In genomic region chr10:70255601-70256210, GRCm38 (mm10) we compare ENCODE assay signal across 35 mouse cellular contexts. TPM values are rescaled to one million over a fixed set of nuclear protein-coding genes. Genes with fewer than 3 reads are reported as not detected.
A peak's percentile ranks its signal among the peaks of the same experiment; 100 is the strongest.
DNase-seq lines count a peak whose midpoint lies in the region; ATAC-seq and TF ChIP-seq lines count a peak whose summit lies in the region.
"Had no signal": no experiment of that assay in that cellular context is flagged by ENCODE, and none has a peak within 500 bp of the region (broad histone marks: within the 10 kb centered on the region; RNA-seq: fewer than 3 reads in every experiment).

No protein-coding gene starts in this region.

- intact Hi-C loops in heart, adult 2 months (cut with DNase I) = no loop called here

- 90% methylated on average over 15 of the region's 15 CpGs for WGBS in heart, adult 2 months
- WGBS in midbrain, postnatal 0 days = 91% methylated on average over 15 of the region's 15 CpGs
- WGBS in midbrain, embryonic 15.5 days = 88% methylated on average over 15 of the region's 15 CpGs
- WGBS in midbrain, embryonic 11.5 days = 85% methylated on average over 15 of the region's 15 CpGs

- no peak for TF ChIP-seq POLR2A in heart, adult 2 months (IDR thresholded peaks at IDR 0.05; ENCODE audit: insufficient read depth, low read depth, low read length)

- no peak overlapping the region for H3K27ac ChIP-seq in heart, adult 2 months
- no peak overlapping the region for H3K27ac ChIP-seq in midbrain, postnatal 0 days (ENCODE audit: low read depth, low read length)
- no peak overlapping the region for H3K27ac ChIP-seq in midbrain, embryonic 15.5 days
- H3K27ac ChIP-seq in midbrain, embryonic 11.5 days (ENCODE audit: low read depth, low read length) = no peak overlapping the region
- H3K27ac ChIP-seq: embryonic facial prominence, embryonic 12.5 days; heart, embryonic 15.5 days; hindbrain, postnatal 0 days; intestine, embryonic 15.5 days; limb, embryonic 13.5 days; liver, embryonic 13.5 days; neural tube, embryonic 12.5 days had no signal

- no peak overlapping the region for H3K4me3 ChIP-seq in heart, adult 2 months
- no peak overlapping the region for H3K4me3 ChIP-seq in midbrain, postnatal 0 days (ENCODE audit: low read depth, low read length)
- no peak overlapping the region for H3K4me3 ChIP-seq in midbrain, embryonic 15.5 days
- H3K4me3 ChIP-seq in midbrain, embryonic 11.5 days (ENCODE audit: low read depth, low read length) = no peak overlapping the region
- H3K4me3 ChIP-seq: embryonic facial prominence, embryonic 12.5 days; heart, embryonic 15.5 days; intestine, embryonic 15.5 days; limb, embryonic 13.5 days; liver, embryonic 13.5 days; myocyte; neural tube, embryonic 12.5 days had no signal

- H3K4me1 ChIP-seq in heart, adult 2 months (ENCODE audit: control insufficient read depth, insufficient read depth, low read length) = peaks cover 3% of the 10 kb centered on the region
- H3K4me1 ChIP-seq in midbrain, postnatal 0 days (ENCODE audit: insufficient read depth, low read length) = no peaks in the 10 kb centered on the region
- no peaks in the 10 kb centered on the region for H3K4me1 ChIP-seq in midbrain, embryonic 15.5 days
- H3K4me1 ChIP-seq in midbrain, embryonic 11.5 days (ENCODE audit: control insufficient read depth, insufficient read depth, low read length) = no peaks in the 10 kb centered on the region
- H3K4me1 ChIP-seq: embryonic facial prominence, embryonic 12.5 days; heart, embryonic 15.5 days; intestine, embryonic 15.5 days; limb, embryonic 13.5 days; liver, embryonic 13.5 days; neural tube, embryonic 12.5 days had no signal

- TF ChIP-seq CTCF in heart, adult 2 months (IDR thresholded peaks at IDR 0.05) = peak; percentile 12; the same call in 1 of the 2 replicates
- peak; percentile 14; the same call in 1 of the 2 replicates for TF ChIP-seq CTCF in midbrain, postnatal 0 days (IDR thresholded peaks at IDR 0.05)

- no peak for ATAC-seq in midbrain, postnatal 0 days (ENCODE audit: low FRiP score)
- no peak for ATAC-seq in midbrain, embryonic 15.5 days (replicated peaks)
- ATAC-seq in midbrain, embryonic 11.5 days (ENCODE audit: low FRiP score) = no peak
- ATAC-seq: forebrain, embryonic 14.5 days; intestine, embryonic 15.5 days; midbrain, embryonic 16.5 days had no signal

- H3K9ac ChIP-seq in heart, adult 2 months (ENCODE audit: low read depth, low read length) = no peak overlapping the region
- H3K9ac ChIP-seq in midbrain, postnatal 0 days (replicated peaks; ENCODE audit: low read length, poor library complexity, severe bottlenecking) = no peak overlapping the region
- no peak overlapping the region for H3K9ac ChIP-seq in midbrain, embryonic 15.5 days
- no peak overlapping the region for H3K9ac ChIP-seq in midbrain, embryonic 11.5 days (ENCODE audit: low read length)
- H3K9ac ChIP-seq: embryonic facial prominence, embryonic 12.5 days; heart, embryonic 15.5 days; intestine, embryonic 15.5 days; limb, embryonic 13.5 days; liver, embryonic 13.5 days; neural tube, embryonic 12.5 days had no signal

- H3K27me3 ChIP-seq in heart, adult 2 months (ENCODE audit: control insufficient read depth, insufficient read depth, low read length) = no peaks in the 10 kb centered on the region
- no peaks in the 10 kb centered on the region for H3K27me3 ChIP-seq in midbrain, postnatal 0 days (ENCODE audit: insufficient read depth, low read length)
- H3K27me3 ChIP-seq in midbrain, embryonic 15.5 days (replicated peaks) = no peaks in the 10 kb centered on the region
- no peaks in the 10 kb centered on the region for H3K27me3 ChIP-seq in midbrain, embryonic 11.5 days (ENCODE audit: control insufficient read depth, insufficient read depth, low read length)
- H3K27me3 ChIP-seq: embryonic facial prominence, embryonic 12.5 days; heart, embryonic 15.5 days; intestine, embryonic 15.5 days; limb, embryonic 13.5 days; liver, embryonic 13.5 days; neural tube, embryonic 12.5 days had no signal

- no peaks in the 10 kb centered on the region for H3K36me3 ChIP-seq in heart, adult 2 months (ENCODE audit: control insufficient read depth, insufficient read depth, low read length)
- H3K36me3 ChIP-seq in midbrain, postnatal 0 days (ENCODE audit: insufficient read depth, low read length) = no peaks in the 10 kb centered on the region
- no peaks in the 10 kb centered on the region for H3K36me3 ChIP-seq in midbrain, embryonic 15.5 days (replicated peaks)
- no peaks in the 10 kb centered on the region for H3K36me3 ChIP-seq in midbrain, embryonic 11.5 days (ENCODE audit: control insufficient read depth, insufficient read depth, low read length)
- H3K36me3 ChIP-seq: embryonic facial prominence, embryonic 12.5 days; heart, embryonic 15.5 days; intestine, embryonic 15.5 days; limb, embryonic 13.5 days; liver, embryonic 13.5 days; neural tube, embryonic 12.5 days had no signal

- DNase-seq in heart, adult 2 months = no peak
- DNase-seq in heart, adult 18-20 months = no peak
- DNase-seq in midbrain, postnatal 0 days (ENCODE audit: low spot score) = no peak
- DNase-seq in R1 (ENCODE audit: low read depth, low spot score) = peak; percentile 52
- no peak for DNase-seq in right cerebral cortex, postnatal 4 days
- no peak for DNase-seq in midbrain, embryonic 11.5 days (ENCODE audit: low spot score, missing footprints)
- DNase-seq: adrenal gland, postnatal 25 days; cerebellum, adult 11-12 months; cerebellum, adult 9-11 months; embryo, embryonic 11 days; gastrocnemius, postnatal 25 days; kidney, adult 8-10 months; kidney, postnatal 10 days; layer of hippocampus, adult 9-11 months; liver, embryonic 13.5 days; lung, adult 2 months; lung, postnatal 14 days; right cerebral cortex, adult 18-20 months; thymus, adult 18-20 months; thymus, postnatal 36 days had no signal

- TF ChIP-seq EP300 in heart, adult 2 months (IDR thresholded peaks at IDR 0.05; ENCODE audit: insufficient read depth, low read depth, low read length) = no peak

- H3K79me2 ChIP-seq in heart, adult 2 months (replicated peaks; ENCODE audit: control insufficient read depth, insufficient read depth, low read length) = no peaks in the 10 kb centered on the region

- H3K9me3 ChIP-seq in midbrain, postnatal 0 days (ENCODE audit: low read length) = no peaks in the 10 kb centered on the region
- no peaks in the 10 kb centered on the region for H3K9me3 ChIP-seq in midbrain, embryonic 15.5 days
- no peaks in the 10 kb centered on the region for H3K9me3 ChIP-seq in midbrain, embryonic 11.5 days (ENCODE audit: control insufficient read depth, low read length)
- H3K9me3 ChIP-seq: embryonic facial prominence, embryonic 12.5 days; heart, embryonic 15.5 days; intestine, embryonic 15.5 days; limb, embryonic 13.5 days; liver, embryonic 13.5 days; neural tube, embryonic 12.5 days had no signal

- H3K4me2 ChIP-seq in midbrain, postnatal 0 days (ENCODE audit: low read depth, low read length, poor library complexity, severe bottlenecking) = no peak overlapping the region
- no peak overlapping the region for H3K4me2 ChIP-seq in midbrain, embryonic 15.5 days
- no peak overlapping the region for H3K4me2 ChIP-seq in midbrain, embryonic 11.5 days
- H3K4me2 ChIP-seq: embryonic facial prominence, embryonic 12.5 days; heart, embryonic 15.5 days; intestine, embryonic 15.5 days; limb, embryonic 13.5 days; liver, embryonic 13.5 days; neural tube, embryonic 12.5 days had no signal

RNA-seq across cellular contexts. Expression of gene Slc16a9, which starts 10.8 kb away (rescaled TPM):
- total RNA-seq in heart, adult 2 months (2021) = 1 to 10 TPM; 3.1 to 3.2 TPM
- 4.6 and 5.7 TPM in 2 replicates for polyA plus RNA-seq in heart, adult 2 months (2012; rRNA removed)
- 1 to 10 TPM; 3.2 TPM for total RNA-seq in heart, adult 18-20 months (2021)
- total RNA-seq in midbrain, postnatal 0 days (2014; rRNA removed) = 8.9 and 13.0 TPM in 2 replicates
- 3.7 and 4.2 TPM in 2 replicates for polyA plus RNA-seq in midbrain, postnatal 0 days (2015; fragmentation: Nextera tagmentation; extraction: Ambion mirVana)
- polyA plus RNA-seq in midbrain, embryonic 15.5 days (2015; fragmentation: Nextera tagmentation; extraction: Ambion mirVana) = 2.7 and 2.9 TPM in 2 replicates
- polyA plus RNA-seq in midbrain, embryonic 11.5 days (2014; fragmentation: Nextera tagmentation; extraction: Ambion mirVana) = 0.29 and 0.48 TPM in 2 replicates

RNA-seq across cellular contexts. Expression of gene Mrln, which starts 51.2 kb away (rescaled TPM):
- total RNA-seq in heart, adult 2 months (2021) = 1 to 10 TPM; 3.0 to 3.4 TPM
- polyA plus RNA-seq in heart, adult 2 months (2012; rRNA removed) = 4.1 and 5.2 TPM in 2 replicates
- total RNA-seq in heart, adult 18-20 months (2021) = 1 to 10 TPM; 4.0 TPM
- total RNA-seq in midbrain, postnatal 0 days (2014; rRNA removed) = 1.9 TPM in 1 of 2 replicates, not detected in the other
- 1.3 and 1.5 TPM in 2 replicates for polyA plus RNA-seq in midbrain, postnatal 0 days (2015; fragmentation: Nextera tagmentation; extraction: Ambion mirVana)
- polyA plus RNA-seq in midbrain, embryonic 15.5 days (2015; fragmentation: Nextera tagmentation; extraction: Ambion mirVana) = 1.2 and 1.9 TPM in 2 replicates
- 0.65 TPM in 1 of 2 replicates, not detected in the other for polyA plus RNA-seq in midbrain, embryonic 11.5 days (2014; fragmentation: Nextera tagmentation; extraction: Ambion mirVana)
- total RNA-seq: adrenal gland, postnatal 25 days; ES-E14; left cerebral cortex, adult 8-10 months; left cerebral cortex, postnatal 36 days had no signal
- polyA plus RNA-seq: forebrain, embryonic 14.5 days; large intestine, adult 2 months; midbrain, embryonic 16.5 days; spleen, adult 2 months had no signal
